Mouse (Mus musculus): ENCODE measurements around the gene Cd160. TPM values are rescaled to one million over a fixed set of nuclear protein-coding genes. Genes with fewer than 3 reads are reported as not detected.

Cd160 gene
- polyA plus RNA-seq, 1 experiment from 2014 or later, result 26.3 TPM

DNA sequence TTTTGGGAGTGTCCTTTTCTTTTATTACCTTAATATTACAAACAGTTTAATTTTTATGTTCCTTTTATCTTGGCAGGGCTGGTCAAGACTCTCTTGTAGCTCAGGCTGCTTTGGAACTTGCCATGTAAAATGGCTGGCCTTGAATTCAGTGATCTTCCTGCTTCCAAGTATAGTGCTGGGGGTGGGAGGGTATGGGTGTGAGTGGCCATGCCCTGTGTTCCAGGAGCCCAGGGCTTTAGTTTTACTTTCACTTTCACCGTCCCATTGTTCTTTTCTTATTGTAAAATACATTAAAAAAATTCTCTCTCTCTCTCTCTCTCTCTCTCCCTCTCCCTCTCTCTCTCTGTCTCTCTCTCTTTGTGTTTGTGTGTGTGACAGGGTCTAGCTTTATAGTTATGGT, 64.6 kb downstream of the Cd160 start:
- DNase-seq (ENCODE audit: low spot score), result peak; percentile 17

DNA sequence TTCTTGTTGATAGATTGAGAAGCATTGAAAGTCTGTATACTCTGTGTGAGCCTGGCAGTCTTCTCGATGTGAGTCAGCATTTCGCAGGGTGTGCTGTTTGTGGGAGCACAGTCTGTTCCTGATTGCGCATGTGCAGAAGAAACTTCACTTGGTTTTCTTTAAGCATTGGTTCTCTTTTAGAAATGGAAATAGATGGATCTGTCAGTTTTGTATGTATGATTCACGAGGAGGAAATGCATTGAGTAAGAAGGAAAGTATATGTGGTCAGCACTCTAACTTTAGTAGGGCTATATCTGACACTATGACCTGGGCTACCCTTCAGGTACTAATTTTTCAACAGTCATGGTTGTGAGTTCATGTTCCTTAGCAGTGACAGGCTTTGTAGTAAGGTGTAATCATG, 69.5 kb downstream of the Cd160 start:
- no peak for DNase-seq (ENCODE audit: low spot score)

DNA sequence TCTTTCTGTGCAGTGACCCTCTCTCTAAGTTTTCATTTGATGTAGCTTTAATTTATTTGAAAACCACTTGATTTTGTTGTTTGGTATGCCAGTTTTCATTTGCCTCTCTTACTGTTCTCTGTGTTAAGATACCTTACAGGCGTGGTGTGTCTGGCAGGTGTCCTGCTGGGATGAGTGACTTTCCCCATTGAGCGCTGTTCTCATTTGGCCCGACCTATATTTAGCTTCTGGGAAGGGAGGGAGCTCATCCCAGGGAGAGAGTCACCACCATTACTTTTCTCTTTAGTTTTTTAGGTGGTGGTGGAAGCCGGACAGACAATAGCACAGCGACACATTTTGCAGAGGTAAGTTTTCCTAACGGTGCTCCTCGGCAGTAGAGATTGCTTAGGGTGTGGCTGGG, 71.5 kb downstream of the Cd160 start:
- no peak for DNase-seq (ENCODE audit: low spot score)

DNA sequence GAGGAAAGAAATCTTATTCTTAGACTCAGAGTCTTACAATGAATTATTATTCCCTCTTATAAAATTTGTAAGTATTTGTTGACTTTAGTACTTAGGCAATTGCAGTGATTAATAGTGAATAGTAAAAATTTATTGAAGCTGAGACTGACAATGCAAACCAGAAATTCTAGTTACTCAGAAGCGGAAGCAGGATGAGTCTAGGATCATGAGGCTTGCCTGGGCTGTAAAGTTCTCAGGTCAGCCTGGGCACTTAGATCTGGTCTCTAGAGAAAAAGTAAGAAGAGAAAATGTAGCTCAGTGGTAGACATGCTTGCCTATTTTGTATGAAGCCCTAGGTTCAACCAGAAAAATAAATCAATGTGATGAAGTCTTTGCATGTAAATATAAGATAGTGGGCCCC, 73.2 kb downstream of the Cd160 start:
- no peak for DNase-seq (ENCODE audit: low spot score)

Other genes with a start within 250 kb of the Cd160 start
- gene Polr3gl, start 235.2 kb downstream of the Cd160 start, polyA plus RNA-seq (2015; fragmentation: Nextera tagmentation; extraction: Ambion mirVana), result 25.8 and 28.8 TPM in 2 replicates
- gene Ankrd34a, start 232.7 kb downstream of the Cd160 start, polyA plus RNA-seq (2015; fragmentation: Nextera tagmentation; extraction: Ambion mirVana), result 0.07 and 0.09 TPM in 2 replicates
- gene Lix1l, start 228.2 kb downstream of the Cd160 start, polyA plus RNA-seq (2015; fragmentation: Nextera tagmentation; extraction: Ambion mirVana), result 1.7 TPM in 2 replicates
- 146 and 155 TPM in 2 replicates for gene Rbm8a, start 199.4 kb downstream of the Cd160 start, polyA plus RNA-seq (2015; fragmentation: Nextera tagmentation; extraction: Ambion mirVana)
- 50.0 and 52.6 TPM in 2 replicates for gene Pex11b, start 194.0 kb downstream of the Cd160 start, polyA plus RNA-seq (2015; fragmentation: Nextera tagmentation; extraction: Ambion mirVana)
- not detected in 2 replicates for gene Gm42957, start 193.9 kb downstream of the Cd160 start, polyA plus RNA-seq (2015; fragmentation: Nextera tagmentation; extraction: Ambion mirVana)
- 0.31 and 0.35 TPM in 2 replicates for gene Itga10, start 183.8 kb downstream of the Cd160 start, polyA plus RNA-seq (2015; fragmentation: Nextera tagmentation; extraction: Ambion mirVana)
- 1.5 and 1.9 TPM in 2 replicates for gene Ankrd35, start 159.2 kb downstream of the Cd160 start, polyA plus RNA-seq (2015; fragmentation: Nextera tagmentation; extraction: Ambion mirVana)
- gene Pias3, start 133.0 kb downstream of the Cd160 start, polyA plus RNA-seq (2015; fragmentation: Nextera tagmentation; extraction: Ambion mirVana), result 11.9 and 12.3 TPM in 2 replicates
- 19.5 and 20.7 TPM in 2 replicates for gene Nudt17, start 120.8 kb downstream of the Cd160 start, polyA plus RNA-seq (2015; fragmentation: Nextera tagmentation; extraction: Ambion mirVana)
- gene Polr3c, start 101.7 kb downstream of the Cd160 start, polyA plus RNA-seq (2015; fragmentation: Nextera tagmentation; extraction: Ambion mirVana), result 31.8 and 34.5 TPM in 2 replicates
- gene Rnf115, start 101.7 kb downstream of the Cd160 start, polyA plus RNA-seq (2015; fragmentation: Nextera tagmentation; extraction: Ambion mirVana), result 65.9 and 73.2 TPM in 2 replicates
- 1.2 and 1.4 TPM in 2 replicates for gene Pdzk1, start 67 bp downstream of the Cd160 start, polyA plus RNA-seq (2015; fragmentation: Nextera tagmentation; extraction: Ambion mirVana)
- 1.5 and 1.8 TPM in 2 replicates for gene Gja5, start 75.3 kb upstream of the Cd160 start, polyA plus RNA-seq (2015; fragmentation: Nextera tagmentation; extraction: Ambion mirVana)
- gene Gpr89, start 76.0 kb upstream of the Cd160 start, polyA plus RNA-seq (2015; fragmentation: Nextera tagmentation; extraction: Ambion mirVana), result 34.4 and 39.4 TPM in 2 replicates
- 0.03 and 0.04 TPM in 2 replicates for gene Gja8, start 96.7 kb upstream of the Cd160 start, polyA plus RNA-seq (2015; fragmentation: Nextera tagmentation; extraction: Ambion mirVana)

All from thymus, postnatal 0 days (tissue).